Mouse (Mus musculus) limb, embryonic 10.5 days (tissue): ENCODE measurements around the gene Gm37240. TPM values are rescaled to one million over a fixed set of nuclear protein-coding genes. Genes with fewer than 3 reads are reported as not detected.
"Not testable (repeated sequence)": the region's sequence is repeated elsewhere in the genome, so short reads cannot be mapped to it uniquely, and the experiment has no call there.

Source experiments
- DNase-seq: peaks from one replicate; pipeline ENCODE4 v3.0.0-alpha.2; 2017; ENCODE audit warnings: low spot score
- H3K27ac ChIP-seq: fragments of 300-500 bp; sonication (generic); 2 replicates; pipeline ENCODE4 v1.5.1; 2016; ENCODE audit warnings: mild to moderate bottlenecking
- H3K27me3 ChIP-seq: fragments of 300-500 bp; sonication (generic); 2 replicates; pipeline ENCODE4 v1.6.1; 2016; ENCODE audit warnings: low read depth, mild to moderate bottlenecking; ENCODE audit not compliant: poor library complexity, severe bottlenecking
- H3K36me3 ChIP-seq: fragments of 300-500 bp; sonication (generic); 2 replicates; pipeline ENCODE4 v1.6.1; 2016; ENCODE audit warnings: mild to moderate bottlenecking, moderate library complexity
- H3K4me1 ChIP-seq: fragments of 300-500 bp; sonication (generic); 2 replicates; pipeline ENCODE4 v1.6.1; 2016
- H3K4me3 ChIP-seq: fragments of 300-500 bp; sonication (generic); 2 replicates; pipeline ENCODE4 v1.5.1; 2016; ENCODE audit warnings: mild to moderate bottlenecking, moderate library complexity
- H3K9me3 ChIP-seq: fragments of 300-500 bp; sonication (generic); replicated peaks from 2 replicates; pipeline ENCODE4 v1.6.1; 2016; ENCODE audit warnings: mild to moderate bottlenecking
- WGBS: fragments of 180-500 bp; shearing (Covaris S2); methylation state at CpG from one replicate; pipeline ENCODE4 v1.1.7; 2016; 5-methylcytosine and 5-hydroxymethylcytosine counted together
- polyA plus RNA-seq: library from polyadenylated mRNA; unstranded; fragments of >200 nt; fragmentation: Nextera tagmentation; extraction: Ambion mirVana; gene quantifications from 2 replicates; pipeline ENCODE4 v1.2.1, GENCODE M21; 2016

Gm37240 gene
- polyA plus RNA-seq, 1 experiment from 2014 or later = 3.1 TPM

DNA sequence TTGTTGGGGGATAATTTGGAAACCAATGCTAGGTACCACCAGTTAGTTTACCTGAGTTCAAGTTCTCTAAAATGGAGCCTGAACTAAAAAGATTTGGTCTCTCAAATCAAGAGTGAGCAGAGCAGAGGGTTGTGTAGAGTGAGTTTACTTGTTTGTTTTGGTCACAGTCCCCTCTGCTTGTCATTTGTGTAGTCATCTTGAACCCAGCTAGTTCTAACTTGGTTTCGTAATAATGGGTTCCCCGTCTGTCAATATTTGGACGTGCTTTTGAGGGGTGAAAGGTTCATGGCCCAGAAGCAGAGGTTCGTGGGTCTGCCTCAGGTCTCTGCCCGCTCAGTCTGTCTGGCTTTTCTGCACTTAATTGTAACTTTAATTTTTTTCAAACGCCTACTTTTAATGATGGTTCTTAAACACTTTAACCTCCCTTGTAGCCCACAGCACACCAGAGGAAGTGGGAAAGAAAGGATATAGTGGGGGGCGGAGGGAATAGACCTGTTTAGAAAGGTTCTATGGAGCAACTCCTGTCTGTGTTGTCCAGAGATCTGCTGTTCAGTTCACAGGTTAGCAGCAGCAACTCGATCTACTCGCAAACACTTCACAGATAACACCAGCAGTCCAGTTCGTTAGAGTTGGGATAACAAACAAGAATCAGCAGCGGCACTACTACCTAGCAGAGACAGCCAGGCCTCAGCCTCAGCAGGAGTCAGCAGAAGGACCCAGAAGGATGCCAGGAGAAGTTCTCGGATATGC is 1237.6 kb downstream of the Gm37240 start:
- 88% methylated on average over 12 of the region's 12 CpGs for WGBS
- Histone ChIP-seq H3K4me1 (peaks cover 18% of the 10 kb centered on the region), H3K27me3 (peaks cover 4% of the 10 kb centered on the region; the same call in 1 of the 2 replicates), H3K36me3 (no peaks in the 10 kb centered on the region), H3K27ac (no peak overlapping the region), H3K9me3 (no peaks in the 10 kb centered on the region), H3K4me3 (no peak overlapping the region)
- no peak for DNase-seq

DNA sequence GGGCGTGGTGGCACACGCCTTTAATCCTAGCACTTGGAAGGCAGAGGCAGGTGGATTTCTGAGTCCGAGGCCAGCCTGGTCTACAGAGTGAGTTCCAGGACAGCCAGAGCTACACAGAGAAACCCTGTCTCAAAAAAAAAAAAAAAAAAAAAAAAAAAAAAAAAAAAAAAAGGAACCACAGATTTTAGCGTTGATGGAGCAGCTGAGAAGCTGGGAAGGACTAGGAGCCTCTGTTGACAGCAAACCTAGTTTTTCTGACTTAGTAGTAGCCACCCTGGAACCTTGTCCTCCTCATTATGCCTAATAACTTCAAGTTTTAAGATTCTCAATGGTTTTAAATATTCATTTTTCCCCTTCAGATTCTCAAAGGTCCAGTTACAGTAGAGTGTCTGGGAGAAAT is 1239.2 kb downstream of the Gm37240 start:
- H3K27me3 ChIP-seq, H3K27ac ChIP-seq, DNase-seq, H3K4me3 ChIP-seq, H3K9me3 ChIP-seq, H3K36me3 ChIP-seq, H3K4me1 ChIP-seq: not testable (repeated sequence)
- WGBS = 84% methylated on average over 4 of the region's 4 CpGs

DNA sequence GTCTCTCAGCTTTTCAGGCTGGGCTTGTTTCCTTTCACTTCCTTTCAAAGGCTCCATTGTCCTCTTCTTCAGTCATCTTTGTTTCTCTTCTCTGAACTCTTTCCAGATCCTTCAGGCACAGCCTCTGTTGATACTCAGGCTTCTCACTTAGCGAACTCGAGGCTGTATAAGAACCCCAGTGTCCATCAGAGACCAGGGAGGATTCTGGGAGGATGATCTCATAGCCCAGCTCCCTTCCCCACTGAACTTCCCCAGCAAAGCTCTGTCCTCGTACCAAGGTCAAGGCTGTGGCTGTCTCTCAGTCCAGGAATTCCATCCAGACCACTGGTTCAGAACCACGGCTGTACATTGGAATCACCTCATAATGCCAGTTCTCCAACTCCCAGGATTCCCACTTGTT is 1239.7 kb downstream of the Gm37240 start:
- Histone ChIP-seq H3K27ac (no peak overlapping the region), H3K9me3 (no peaks in the 10 kb centered on the region), H3K27me3 (no peaks in the 10 kb centered on the region), H3K4me1 (no peaks in the 10 kb centered on the region), H3K36me3 (no peaks in the 10 kb centered on the region), H3K4me3 (no peak overlapping the region)
- no peak for DNase-seq
- WGBS = 75% methylated on average over 4 of the region's 4 CpGs

DNA sequence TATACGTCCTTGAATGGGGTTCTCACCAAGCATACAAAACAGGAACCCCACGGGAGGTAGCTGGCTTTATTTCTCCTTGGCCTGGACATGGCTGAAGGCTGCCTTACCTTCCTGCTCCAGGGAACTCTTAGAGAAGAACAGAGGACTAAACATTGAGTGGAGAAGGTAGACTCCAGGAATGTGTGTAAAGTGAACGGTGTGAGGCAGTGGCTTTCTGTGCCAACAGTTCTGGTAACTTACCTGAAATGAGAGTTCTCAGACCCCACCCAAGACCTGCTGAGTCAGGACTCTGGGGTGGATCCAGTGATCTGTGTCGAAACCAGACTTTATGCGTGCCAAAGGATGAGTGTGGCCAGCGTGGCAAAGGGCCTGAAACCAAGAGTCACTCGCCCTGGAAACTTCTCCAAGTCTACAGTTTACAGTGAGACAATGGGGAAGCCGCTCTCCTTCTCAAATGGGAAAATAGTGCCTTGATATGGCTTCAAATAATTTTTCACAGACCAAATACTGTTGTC is 1240.9 kb downstream of the Gm37240 start:
- Histone ChIP-seq H3K27ac (no peak overlapping the region), H3K36me3 (no peaks in the 10 kb centered on the region), H3K27me3 (no peaks in the 10 kb centered on the region), H3K9me3 (no peaks in the 10 kb centered on the region), H3K4me3 (no peak overlapping the region), H3K4me1 (no peaks in the 10 kb centered on the region)
- no peak for DNase-seq
- WGBS = 86% methylated on average over 8 of the region's 8 CpGs

DNA sequence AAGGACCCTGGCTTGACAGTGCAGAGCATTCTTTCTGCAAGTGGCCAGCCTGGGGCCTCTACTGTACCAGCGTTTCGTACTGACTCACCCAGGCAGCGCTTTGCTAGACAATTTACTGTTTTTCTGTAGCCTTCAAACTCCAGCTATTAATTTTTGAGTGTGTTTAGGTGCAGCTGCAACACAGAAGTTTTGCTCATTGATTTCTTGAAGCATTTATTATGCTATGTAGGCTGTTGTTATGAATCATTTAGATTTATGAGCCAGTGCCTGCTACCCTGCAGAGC is 1241.4 kb downstream of the Gm37240 start:
- WGBS = 92% methylated on average over 3 of the region's 3 CpGs
- Histone ChIP-seq H3K9me3 (no peaks in the 10 kb centered on the region), H3K27me3 (no peaks in the 10 kb centered on the region), H3K4me1 (no peaks in the 10 kb centered on the region), H3K27ac (no peak overlapping the region), H3K36me3 (no peaks in the 10 kb centered on the region), H3K4me3 (no peak overlapping the region)
- DNase-seq = no peak

DNA sequence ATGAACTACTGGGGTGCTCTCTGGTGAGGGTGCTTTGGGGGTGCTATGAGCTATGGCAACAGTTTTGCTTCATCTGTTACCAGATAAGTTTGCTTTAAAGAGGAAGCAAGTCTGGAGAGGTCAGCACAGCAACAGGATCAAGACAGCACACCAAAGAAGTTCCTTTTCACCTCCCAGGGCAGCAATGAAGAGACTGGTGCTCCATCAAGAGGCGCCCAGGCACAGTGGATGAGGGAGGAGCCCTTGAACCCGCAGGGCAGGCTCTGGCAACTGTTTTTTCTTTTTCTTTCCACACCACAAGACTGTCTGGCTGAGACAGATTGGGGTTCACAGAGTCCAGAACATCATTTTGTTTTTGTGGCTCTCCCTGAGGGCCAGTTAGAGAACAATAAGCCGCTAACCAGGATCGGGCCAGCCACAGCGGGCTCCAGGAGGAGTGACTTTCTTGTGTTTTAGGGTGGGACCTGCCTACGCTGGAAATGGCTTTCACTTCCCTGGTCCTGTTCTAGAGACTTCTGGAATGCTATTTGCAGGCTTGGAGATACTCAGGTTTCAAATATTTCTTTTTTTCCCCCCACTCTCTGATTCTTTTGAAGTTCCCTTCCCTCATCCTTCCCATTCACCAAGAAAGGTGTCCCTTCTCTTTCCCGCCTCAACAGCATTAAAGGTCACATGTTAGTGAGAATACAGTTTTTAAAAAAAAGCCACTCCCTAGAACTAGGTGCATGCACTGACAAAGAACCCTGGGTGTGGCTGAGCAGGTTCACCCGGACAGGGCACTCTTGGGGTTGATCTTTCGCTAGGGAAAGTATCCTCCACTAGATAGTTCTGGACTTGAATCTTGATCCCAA is 1241.9 kb downstream of the Gm37240 start:
- H3K36me3 ChIP-seq = no peaks in the 10 kb centered on the region
- no peak overlapping the region for H3K27ac ChIP-seq
- DNase-seq = no peak
- no peaks in the 10 kb centered on the region for H3K27me3 ChIP-seq
- 81% methylated on average over 9 of the region's 9 CpGs for WGBS
- H3K4me3 ChIP-seq = no peak overlapping the region
- H3K4me1 ChIP-seq = no peaks in the 10 kb centered on the region
- no peaks in the 10 kb centered on the region for H3K9me3 ChIP-seq

DNA sequence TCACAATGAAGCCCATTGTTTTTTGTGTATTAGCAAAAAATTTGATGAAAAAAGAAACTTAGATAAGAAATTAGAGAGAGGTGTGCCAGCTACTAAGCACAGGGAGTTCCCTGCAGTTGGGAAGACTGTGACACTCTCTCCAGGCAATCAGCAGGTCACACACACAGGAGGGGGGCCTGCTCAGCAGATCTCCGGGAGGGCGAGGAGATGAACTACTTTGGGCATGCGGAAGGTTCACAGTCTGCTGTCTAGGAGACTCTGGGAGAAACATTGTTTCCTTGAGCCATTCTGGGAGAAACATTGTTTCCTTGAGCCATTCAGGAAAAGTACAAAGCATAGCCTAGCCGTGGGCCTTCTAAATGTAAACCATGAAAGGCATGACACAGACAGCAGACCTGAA is 1244.4 kb downstream of the Gm37240 start:
- Histone ChIP-seq H3K4me1 (peaks cover 3% of the 10 kb centered on the region; the same call in 1 of the 2 replicates), H3K36me3 (no peaks in the 10 kb centered on the region), H3K9me3 (no peaks in the 10 kb centered on the region), H3K27ac (no peak overlapping the region), H3K4me3 (no peak overlapping the region), H3K27me3 (no peaks in the 10 kb centered on the region)
- WGBS = 74% methylated on average over 4 of the region's 4 CpGs
- DNase-seq = no peak

DNA sequence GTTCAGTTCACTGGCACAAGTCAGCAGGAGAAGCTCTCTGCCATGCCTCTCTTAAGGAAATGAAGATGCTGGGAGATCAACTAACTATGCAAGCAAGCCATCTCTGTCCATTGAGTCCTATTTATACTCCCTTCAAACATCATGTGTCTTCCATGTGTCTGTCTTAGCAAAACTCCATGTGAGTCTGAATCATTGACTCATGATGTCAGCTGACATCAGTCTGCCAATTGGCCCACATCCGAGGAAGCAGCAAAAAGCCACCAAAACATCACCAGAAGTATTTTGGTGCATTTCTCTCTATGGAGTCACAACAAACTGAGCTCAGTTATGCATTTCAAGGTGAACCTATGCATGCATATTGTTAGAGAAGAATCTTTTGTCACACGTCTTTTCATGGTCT is 1245.9 kb downstream of the Gm37240 start:
- no peak overlapping the region for H3K27ac ChIP-seq
- no peaks in the 10 kb centered on the region for H3K36me3 ChIP-seq
- DNase-seq = no peak
- no peaks in the 10 kb centered on the region for H3K27me3 ChIP-seq
- H3K4me3 ChIP-seq = no peak overlapping the region
- peaks cover 3% of the 10 kb centered on the region; the same call in 1 of the 2 replicates for H3K4me1 ChIP-seq
- 95% methylated on average over 2 of the region's 2 CpGs for WGBS
- H3K9me3 ChIP-seq = no peaks in the 10 kb centered on the region

DNA sequence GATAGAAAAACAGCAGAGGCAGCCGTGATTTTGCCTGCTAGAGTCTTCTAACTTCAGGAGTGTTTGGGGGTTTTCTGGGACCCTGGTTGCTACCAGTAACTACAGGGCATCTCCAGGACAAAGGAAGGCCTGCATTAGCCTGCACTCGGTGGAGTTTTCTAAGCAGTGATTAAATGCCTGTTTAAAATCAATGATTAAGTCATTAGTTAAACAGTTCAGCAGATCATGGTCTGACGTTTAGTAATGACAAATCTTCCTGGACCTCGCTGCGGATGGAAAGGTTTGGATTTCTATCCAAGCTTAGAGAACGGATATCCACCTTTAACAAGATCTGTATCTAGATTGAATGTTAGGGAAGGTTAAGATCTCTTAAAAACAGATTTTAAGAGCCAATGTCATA is 1246.8 kb downstream of the Gm37240 start:
- 63% methylated on average over 6 of the region's 6 CpGs for WGBS
- H3K4me1 ChIP-seq = peaks cover 3% of the 10 kb centered on the region; the same call in 1 of the 2 replicates
- H3K27me3 ChIP-seq = no peaks in the 10 kb centered on the region
- no peak for DNase-seq
- no peaks in the 10 kb centered on the region for H3K9me3 ChIP-seq
- no peak overlapping the region for H3K4me3 ChIP-seq
- no peaks in the 10 kb centered on the region for H3K36me3 ChIP-seq
- no peak overlapping the region for H3K27ac ChIP-seq

DNA sequence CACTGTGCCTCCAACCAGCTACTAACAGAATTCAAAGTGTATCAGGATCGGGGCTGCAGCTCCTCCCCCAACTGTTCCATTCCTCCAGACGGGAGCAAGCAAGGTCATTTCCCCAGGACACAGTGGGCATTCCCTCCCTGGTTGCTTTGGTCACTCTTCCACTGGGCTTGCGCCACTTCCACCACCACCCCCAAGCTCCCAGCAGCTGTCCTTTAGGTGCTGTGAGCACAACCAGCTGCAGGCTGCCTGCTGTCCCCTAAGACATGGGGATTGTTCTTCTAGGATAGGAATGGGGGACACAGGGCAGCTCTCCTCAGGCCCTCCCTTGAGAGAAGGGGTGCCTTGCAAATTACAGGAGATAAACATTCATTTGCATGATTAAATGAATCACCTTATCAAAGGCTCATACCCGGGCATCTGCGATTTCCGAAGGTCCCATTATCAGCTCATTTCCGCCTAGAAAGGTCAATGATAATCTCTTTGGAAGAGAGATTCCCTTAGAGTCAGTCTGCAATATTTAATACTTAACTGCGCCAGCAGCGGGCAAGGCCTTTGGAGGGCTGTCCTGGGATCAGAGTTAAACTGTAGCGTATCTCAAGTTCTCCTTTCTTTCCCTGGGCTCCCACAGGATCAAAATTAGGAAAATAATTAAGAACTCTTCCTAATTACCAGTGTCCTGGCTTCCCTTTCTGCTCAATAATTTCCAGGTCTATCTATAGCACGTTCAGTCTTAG is 1247.4 kb downstream of the Gm37240 start:
- Histone ChIP-seq H3K27me3 (no peaks in the 10 kb centered on the region), H3K9me3 (no peaks in the 10 kb centered on the region), H3K4me3 (no peak overlapping the region), H3K36me3 (no peaks in the 10 kb centered on the region), H3K4me1 (peaks cover 3% of the 10 kb centered on the region; the same call in 1 of the 2 replicates), H3K27ac (no peak overlapping the region)
- DNase-seq = no peak
- WGBS = 38% methylated on average over 11 of the region's 11 CpGs

DNA sequence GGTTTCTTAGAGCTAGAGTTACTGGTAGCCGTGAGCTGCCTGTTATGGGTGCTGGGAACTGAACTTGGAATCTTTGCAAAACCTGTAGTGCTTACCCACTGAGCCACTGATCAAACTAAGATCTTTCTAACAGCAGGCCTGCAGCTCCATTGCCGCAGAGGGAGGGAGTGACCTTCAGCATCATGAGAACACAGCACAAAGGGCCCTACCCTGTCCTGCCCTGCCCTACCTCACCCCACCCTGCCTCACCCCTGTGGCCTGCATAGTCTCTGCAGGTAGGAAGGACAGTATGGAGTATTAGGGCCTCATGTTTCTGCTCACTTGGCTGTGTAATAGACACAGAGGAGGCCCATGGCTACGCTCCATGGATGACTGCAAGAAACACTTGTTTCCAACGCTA is 1248.5 kb downstream of the Gm37240 start:
- Histone ChIP-seq H3K27me3 (no peaks in the 10 kb centered on the region), H3K9me3 (no peaks in the 10 kb centered on the region), H3K4me3 (no peak overlapping the region), H3K4me1 (peaks cover 3% of the 10 kb centered on the region; the same call in 1 of the 2 replicates), H3K27ac (no peak overlapping the region), H3K36me3 (no peaks in the 10 kb centered on the region)
- no peak for DNase-seq
- WGBS = 78% methylated on average over 4 of the region's 4 CpGs

DNA sequence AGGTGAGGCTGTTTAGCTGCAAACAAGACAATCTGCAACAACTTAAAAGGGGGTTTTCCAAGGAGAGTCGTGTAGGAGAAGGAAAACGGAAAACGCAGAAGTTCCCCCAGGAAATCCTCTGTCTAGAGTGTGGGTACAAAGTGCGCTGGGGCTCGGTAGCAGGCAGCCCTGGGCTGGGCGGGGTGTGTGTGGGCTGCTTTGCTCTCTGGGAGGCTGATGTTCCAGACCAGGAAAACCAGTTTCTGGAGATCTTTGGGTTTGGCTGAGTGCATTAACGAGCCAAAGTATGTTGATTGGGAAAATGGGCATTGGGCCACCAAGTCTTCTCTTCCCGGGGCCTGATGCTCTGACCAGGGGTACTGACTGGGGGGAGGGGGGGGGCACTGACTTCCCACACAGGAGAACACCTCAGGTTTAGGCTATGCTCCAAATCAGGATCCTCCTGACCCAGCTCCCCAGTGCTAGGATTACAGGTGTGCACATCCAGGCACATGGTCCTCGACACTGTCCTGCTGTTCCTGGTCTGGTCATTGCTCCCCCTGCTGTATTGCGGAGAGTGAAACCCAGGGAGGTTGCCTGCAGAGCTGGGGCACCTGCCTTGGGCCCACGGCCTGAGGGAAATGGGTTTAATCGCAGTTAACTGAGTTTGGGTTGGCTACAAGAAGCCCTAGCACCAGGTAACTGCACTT is 1249.3 kb downstream of the Gm37240 start:
- no peaks in the 10 kb centered on the region for H3K36me3 ChIP-seq
- H3K4me1 ChIP-seq = peaks cover 3% of the 10 kb centered on the region; the same call in 1 of the 2 replicates
- H3K9me3 ChIP-seq = no peaks in the 10 kb centered on the region
- no peak overlapping the region for H3K4me3 ChIP-seq
- no peak for DNase-seq
- no peak overlapping the region for H3K27ac ChIP-seq
- H3K27me3 ChIP-seq = no peaks in the 10 kb centered on the region
- WGBS = 69% methylated on average over 12 of the region's 12 CpGs
